Mouse (Mus musculus) cerebellum, adult 9-10 months (tissue): ENCODE results near the gene Oxnad1.
"Not testable (repeated sequence)": the region's sequence is repeated elsewhere in the genome, so short reads cannot be mapped to it uniquely, and the experiment has no call there.

Experiments used
- DNase-seq: peaks from one replicate; pipeline ENCODE4 v3.0.0; 2022

Oxnad1 gene

DNA sequence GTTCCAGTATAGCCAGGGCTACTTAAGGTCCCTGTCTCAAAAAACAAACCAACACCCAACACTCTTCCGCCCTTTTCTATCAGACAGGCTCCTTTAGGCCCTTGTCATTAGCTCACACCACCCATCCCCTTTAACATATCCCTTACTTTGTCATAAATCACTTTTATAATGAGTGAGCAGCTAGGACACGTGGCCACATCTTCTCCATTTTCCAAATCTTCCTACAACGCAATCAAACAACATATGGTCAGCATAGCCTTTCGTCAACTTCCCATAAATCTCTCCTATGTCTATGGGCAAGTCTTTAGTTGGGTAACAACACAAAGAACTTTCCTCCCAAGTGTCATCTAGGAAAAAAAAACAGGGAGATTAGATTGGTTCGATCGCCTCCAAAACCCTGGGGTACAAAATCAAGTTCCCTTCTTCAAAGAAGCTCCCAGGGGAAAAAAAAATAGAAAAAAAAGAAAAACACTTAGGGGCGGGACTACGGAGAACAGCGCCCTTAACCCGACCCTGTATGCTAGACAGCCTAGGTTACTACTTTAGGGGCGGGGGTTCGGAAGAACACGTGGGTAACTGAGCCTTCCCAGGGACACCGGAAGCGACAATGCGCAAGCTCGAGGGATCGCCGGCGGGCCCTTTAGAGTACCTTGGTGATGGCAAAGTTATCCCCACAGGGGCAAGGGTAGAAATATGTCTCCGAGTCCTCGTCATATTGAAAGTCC lies at the start of gene Oxnad1:
Gene Oxnad1, plus strand, starts transcription at position 614 of the 725 bp plus-strand sequence.
- DNase-seq: no peak

DNA sequence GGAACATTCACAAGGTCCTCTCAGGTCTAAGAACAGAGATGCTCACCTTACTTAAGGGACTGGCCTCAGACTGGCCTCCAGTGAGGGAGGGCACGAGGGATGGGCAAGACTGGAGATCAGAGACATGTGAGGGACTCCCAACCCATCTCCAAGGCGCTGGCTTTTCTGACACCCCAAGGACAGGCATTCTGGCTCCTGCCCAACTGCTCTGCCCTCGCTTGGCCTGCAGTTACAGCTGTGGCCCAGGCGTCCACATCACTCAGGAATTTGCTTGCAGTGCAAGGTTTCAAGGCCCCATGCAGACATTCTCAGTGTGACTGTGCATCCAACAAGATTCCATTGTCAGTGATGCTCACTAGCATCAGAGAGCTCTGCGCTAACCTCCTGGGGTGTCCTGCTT lies 48.7 kb upstream of the Oxnad1 start:
- no peak for DNase-seq

DNA sequence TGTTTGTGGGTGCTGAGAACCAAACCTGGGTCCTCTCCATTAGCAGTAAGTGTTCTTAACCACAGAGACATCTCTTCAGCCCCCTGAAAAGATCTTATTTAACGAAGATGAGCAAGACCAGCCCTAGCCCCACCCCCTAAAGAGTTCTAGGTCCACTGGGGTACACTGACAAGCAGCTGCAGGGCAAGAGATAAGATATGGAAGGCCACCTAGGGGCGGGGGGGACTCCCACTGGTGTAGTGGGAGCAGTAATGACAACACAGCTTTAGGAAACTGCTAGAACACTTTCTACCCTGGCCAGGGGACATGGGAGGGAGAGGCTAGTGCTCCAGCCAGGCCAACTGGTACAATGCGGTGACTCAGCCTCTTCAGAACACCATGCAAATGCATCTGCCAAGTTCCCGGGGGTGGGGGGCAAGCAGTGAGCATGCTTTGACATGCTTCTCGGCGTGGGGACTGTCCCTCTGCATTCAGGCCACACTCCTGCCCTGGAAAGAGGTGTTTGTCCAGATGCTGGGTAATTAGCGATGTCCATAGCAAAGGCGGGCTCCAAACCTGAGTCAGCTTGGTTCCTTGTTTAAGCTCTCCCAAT lies 47.4 kb upstream of the Oxnad1 start:
- DNase-seq: no peak

DNA sequence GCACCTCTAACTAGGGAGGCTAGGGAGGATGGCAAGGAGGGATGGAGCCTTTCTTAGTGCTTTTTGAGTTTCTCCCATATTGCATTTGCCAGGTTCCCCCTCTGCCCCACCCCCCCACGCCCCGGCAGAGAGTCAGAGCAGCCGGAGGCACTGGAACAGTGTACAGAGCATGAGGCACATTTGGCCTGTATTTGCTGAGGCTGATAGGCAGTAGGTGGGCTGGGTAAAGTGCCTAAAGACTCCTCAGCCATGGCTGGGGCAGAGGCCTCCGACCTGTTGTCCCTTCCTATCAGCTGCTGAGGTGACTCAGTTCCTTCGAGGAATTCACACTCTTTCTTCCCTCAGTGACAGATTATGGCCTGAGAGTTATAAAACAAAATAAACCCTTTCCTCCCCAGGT lies 43.1 kb upstream of the Oxnad1 start:
- DNase-seq: no peak

DNA sequence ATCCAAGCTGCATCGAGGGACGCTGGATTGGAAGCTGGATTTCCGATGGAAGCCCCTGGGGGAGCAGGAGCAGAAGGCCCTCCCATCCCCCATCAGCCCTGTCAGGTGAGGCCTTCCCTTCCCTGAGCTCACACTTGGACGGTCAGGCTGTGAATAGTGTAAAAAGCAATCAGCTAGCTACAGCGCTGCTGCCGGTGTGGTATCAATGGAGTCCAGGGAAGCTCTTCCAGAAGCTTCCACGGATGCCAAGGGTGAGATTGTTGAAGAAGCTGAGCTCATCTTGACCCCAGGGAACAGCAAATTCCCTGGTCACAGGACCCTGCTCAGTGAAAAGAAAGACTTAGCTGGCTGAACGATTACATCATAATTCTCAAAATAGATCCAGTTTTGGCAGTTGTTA lies 38.8 kb upstream of the Oxnad1 start:
- no peak for DNase-seq

DNA sequence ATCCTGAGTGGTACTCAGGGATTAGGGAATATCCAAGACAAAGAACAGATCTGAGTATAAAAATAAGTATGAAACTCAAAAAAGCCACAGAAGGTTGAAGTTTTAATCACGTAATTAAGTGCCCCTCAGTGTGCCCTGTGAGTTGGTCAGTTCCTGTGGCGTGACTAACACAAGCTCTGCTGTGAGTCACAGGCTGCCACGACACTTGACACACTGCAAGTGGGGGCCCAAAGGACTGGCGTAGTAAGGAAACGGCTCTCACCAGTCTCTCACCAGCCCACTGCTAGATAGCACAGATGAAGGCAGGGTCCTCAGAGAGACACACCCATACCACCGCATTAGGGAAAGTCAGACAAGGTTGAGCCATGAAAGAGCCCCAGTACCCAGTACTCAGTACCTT lies 35.0 kb upstream of the Oxnad1 start:
- DNase-seq: no peak

DNA sequence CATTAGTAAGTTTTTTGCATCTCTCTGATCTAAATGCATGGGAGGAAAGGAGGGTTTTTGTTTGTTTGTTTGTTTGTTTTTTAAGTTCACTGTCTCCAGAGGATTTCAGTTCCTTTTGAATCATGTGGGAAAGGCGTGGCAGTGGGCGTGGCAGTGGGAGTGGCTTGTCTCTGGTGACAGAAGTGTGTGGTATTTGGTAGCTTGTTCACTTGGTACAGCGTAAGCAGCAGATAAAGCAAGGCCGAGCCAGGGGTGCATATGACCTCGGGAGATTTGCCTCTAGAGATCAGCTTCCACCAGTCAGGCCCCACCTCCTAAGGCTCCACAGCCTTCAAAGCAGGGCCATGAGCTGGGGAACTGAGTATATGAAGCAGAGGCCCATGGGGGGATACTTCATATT lies 31.3 kb upstream of the Oxnad1 start:
- DNase-seq: no peak

DNA sequence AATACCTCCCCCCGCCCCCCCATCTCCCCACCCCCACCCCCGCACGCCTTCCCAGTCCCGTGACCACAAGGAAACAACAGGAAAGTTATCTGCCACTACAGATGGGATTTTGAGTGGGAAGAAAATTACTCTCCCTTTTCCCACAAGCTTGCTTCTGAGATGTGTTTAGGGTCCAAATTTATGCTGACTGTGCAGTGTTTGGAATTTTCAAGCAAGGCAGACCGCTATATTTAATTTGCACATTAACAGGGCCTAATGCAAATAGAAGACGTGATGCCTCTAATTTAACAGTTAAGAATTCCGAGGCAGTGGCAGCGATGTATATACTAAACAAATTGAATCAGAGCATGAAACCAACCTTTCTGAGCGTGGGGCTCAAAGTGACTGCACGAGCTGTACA lies 30.4 kb upstream of the Oxnad1 start:
- no peak for DNase-seq

DNA sequence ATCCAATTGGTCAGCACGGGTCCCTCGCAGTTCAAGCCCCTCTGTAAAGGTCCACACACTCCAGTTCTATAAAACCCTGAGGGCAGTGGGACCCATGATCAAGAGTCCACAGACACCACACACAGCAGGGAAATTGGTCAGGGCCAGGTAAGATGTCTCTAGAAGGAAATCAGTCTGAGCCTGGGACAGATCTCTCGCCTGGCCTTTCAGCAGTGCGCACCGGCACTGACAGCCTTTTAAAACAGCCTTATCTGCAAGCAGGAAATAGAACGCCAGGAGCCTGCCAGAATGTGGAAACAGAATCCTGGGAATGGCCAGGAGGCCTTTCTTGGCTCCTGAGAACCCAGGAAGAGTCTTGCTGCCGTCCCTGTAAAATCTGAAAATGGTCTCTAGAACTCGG lies 29.4 kb upstream of the Oxnad1 start:
- no peak for DNase-seq

DNA sequence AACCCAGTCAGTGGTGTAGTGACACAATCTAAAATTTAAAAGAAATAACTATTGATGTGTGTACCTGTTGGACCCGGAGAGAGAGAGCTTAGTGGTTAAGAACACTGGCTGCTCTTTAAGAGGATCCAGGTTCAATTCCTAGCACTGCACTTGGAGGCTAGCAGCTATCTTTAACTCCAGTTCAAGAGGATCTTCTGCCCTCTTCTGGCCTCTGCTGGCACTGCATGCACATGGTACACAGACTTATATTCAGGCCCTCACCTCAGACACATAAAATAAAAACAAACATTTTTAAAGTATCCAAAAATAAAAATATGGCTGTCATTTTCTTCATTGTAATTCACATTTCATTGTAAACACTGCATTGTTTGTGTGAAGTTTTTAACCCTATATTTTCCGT lies 28.5 kb upstream of the Oxnad1 start:
- no peak for DNase-seq

DNA sequence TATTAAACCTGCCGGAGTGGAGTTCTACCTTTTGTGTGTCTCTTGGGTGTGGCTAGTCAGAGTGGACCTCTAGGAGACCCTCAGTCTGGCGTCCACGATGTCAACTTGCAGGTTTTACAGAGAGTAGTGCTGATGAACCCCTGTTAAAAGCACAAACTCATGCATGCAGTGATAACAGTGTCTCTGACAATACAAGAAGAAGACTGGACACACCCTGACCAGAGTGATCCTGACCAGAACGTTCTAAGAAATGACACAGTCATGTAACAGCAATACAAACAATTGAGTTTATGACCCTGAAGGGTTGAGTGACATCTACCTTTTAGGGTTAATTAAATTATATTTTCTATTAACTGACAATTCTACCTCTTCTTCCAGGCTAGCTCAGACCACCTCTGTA lies 27.5 kb upstream of the Oxnad1 start:
- DNase-seq: no peak

DNA sequence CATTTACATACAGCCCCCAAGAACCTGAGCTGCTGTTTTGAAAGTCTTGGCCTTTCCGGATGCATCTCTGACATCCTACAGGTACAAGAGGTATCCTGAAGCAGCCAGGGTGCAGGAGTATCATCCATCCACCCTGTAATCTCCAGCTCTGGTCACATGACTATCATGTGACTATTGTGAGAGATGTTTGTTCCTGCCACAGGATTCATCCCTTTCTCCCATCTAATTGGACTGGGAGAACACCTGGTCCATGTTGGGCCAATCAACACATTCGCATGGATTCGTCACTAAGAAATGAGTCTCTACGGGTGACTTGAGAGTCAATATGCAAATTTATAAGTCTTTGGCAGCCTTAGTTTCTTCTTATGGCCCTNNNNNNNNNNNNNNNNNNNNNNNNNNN lies 23.8 kb upstream of the Oxnad1 start:
- DNase-seq: no peak

DNA sequence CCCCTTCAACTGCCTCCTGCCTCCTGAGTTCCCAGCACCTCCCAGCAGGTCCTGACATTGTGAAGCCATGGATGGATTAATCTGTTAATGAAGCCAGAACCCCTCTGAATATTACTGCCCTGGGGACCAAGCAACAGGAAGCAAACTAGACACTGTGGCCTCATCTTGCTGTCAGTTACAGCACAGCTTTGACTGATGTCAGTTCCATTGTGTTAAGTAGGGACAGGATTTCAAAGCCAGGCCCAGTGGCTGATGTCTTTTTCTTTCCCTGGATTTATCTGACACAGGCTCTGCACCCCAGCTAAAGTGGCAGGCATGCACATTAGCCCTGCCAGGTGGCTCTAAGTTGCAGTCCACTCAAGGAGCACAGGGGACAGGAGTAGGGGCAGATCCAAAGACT lies 12.4 kb upstream of the Oxnad1 start:
- no peak for DNase-seq

DNA sequence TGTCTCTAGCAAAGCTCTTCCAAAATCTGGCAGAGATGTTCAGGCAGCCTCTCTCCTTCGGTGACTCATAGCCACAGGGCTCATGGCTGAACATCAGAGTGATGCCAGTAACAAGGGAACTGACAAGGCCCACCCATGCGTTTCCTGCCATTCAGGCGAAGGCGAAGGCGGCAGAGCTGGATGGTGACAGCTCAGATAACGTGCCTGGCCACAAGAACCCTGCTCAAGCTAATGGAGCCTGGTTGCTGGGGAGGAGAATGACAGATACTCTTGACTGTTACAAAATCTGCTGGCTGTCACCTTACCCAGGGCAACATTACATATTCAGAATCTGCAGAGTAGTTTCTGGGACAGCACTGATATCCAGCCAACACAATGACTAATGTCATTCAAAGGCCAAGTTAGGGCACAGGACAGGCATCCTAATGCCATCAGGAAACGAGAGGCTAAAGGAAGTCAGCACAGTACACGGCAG lies 11.9 kb upstream of the Oxnad1 start:
- no peak for DNase-seq

DNA sequence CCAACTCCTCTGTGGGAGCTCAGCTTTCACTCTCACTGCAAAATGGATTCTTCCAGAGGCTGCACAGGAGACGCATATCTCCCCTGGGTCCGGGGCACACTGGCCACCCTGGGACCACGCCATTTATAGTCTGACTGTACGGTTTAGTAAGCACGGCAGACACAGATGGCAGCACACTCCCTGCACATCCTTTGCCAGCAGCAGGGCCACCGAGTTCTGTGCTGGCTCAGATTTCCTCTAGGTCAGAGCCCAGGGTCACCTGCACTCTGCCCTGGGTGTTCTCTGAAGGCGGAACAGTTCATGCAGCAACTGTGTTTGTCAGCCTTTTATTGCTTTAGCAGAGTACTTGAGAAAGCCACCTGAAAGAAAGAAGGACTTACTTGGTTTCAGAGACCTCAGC lies 11.3 kb upstream of the Oxnad1 start:
- no peak for DNase-seq

DNA sequence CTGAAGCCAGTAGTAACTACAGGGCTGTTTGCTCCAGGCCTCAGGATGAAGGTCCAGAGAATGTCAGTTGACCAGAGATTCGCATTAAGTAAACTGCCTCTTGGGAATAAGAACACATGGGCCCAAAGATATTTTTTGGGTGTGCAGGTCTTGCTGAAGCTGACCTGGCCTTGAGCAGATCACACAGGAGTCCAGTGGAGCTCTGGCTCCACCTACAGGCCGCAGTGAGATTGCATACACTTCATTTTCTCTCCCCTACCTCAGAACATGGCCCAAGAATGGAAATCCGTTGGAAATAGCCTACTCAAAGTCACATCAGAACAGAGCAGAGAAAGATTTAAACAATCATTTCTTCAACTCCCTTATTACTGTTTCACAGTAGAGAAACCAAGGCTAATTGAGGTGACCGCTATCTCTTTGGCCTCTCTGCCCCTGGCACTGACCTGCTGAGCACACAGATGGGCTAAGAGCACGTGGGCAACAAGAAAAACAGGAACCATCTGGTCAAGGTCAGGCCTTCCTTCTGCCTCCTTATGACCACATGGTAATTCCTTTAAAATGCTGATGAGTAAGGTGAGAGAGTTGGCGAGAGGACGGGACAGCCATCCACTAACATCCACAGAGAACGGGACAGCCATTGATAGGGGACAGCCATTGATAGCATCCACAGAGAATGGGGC lies 8.1 kb upstream of the Oxnad1 start:
- DNase-seq: peak; percentile 90

DNA sequence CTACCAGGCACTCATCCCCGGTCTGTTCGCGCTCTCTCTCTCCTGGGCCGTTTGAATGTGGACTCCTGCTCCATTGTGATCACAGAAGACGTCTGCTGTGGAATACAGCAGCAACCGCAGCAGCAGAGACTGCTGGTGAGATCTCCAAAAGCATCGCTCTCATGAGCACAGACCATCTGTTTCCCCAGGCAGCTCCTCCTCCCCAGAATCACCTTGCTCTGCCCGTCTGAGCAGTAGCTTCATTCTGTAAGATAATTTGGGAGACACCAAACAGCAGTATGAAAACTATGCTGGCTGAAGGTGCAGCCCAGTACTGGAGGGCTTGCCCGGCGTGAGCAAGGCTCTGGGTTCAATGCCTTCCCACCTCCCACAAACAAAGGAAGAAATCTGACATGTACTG lies 4.1 kb upstream of the Oxnad1 start:
- DNase-seq: no peak

DNA sequence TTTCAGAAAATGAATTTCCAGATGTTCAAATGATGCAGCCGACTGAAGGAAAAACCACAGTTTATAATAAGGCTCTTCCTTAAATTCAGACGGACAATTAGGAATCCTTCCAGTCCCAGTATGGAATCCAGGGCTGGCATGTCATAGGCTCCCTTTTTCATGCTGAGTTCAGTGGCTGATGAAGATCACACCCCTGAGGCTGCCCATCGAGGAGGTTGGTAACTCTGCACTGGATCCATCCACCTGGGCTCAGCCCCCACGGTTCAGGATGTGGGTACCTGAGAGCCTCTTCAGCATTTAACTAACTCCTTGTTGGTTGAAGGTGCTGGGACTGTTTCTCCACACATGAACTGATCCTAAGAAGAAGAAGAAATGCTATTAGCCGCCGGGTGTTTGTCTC lies 2.3 kb upstream of the Oxnad1 start:
- DNase-seq: no peak

DNA sequence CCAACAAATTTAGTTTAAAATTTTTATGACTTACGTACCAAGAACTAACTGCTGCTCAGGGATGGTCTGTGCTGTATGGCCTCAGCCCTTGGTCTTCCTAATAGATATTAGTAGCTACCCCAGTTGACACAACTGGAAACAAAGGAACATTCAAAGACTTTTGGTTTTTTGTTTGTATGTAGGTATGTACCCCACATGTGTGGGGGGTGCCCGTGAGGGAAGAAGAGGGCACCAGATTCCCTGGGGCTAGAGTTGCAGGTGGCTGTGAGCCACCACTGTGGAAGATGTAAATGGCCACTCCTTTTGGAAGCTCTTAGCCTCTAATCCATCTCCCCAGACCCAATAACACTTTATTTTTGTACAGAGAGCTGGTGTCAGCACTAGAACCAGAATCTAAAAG lies 1.7 kb upstream of the Oxnad1 start:
- DNase-seq: no peak

DNA sequence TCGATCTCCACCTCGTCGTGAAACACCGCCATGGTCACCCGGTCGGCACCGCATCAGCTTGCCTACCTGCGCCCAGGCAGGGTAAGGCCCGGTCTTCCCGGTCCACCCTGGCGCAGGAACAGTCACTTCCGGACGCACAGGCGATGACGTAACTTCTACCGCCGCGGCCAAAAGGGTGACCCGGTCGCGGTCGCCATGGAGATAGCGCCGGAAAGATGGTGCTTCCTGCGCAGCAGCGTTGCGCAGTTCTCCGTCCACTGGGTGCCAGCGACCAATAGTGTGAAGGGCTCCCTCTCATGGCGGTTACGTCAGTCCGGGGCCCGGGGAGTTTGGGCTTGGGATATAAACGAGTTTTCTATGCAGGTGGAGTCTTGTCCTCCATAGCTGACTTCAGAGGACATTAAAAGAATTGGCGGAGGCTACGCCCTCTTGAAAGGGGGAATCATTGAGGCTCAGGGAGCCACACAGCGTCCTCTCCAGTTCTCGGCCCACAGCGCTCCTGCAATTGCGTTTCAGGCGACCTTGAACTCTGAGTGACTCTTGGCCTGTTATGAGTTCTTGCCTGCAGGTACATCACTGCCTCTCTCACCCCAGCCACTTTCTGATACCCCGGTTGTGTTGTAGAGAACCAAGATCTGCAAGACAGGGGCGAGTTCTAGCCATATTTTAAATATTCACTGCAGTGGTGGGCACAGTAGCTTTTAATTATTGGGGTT lies 470 bp downstream of the Oxnad1 start, which contains the start of gene Dph3:
Gene Dph3, minus strand, starts transcription at position 244 of the 716 bp plus-strand sequence.
- peak; percentile 99 for DNase-seq

DNA sequence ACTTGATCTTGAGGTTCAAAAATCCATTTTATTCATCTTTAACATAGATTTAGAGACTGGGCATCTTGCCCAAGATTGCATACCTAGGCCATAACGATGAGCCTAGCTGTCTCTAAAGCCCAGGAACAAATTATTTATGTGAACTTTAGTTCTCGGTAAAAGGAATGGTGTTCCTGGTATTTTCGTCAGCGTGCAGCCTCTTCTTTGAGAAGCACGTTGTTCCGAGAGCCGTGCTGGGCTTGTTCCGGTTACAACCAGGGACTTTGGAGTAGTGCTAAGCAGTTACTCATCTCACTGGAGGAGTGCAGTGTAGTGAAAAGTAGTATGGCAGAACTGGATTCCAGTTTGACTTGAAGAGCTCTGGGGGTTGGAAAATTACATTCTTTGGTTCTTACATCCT lies 1.1 kb downstream of the Oxnad1 start:
- no peak for DNase-seq

DNA sequence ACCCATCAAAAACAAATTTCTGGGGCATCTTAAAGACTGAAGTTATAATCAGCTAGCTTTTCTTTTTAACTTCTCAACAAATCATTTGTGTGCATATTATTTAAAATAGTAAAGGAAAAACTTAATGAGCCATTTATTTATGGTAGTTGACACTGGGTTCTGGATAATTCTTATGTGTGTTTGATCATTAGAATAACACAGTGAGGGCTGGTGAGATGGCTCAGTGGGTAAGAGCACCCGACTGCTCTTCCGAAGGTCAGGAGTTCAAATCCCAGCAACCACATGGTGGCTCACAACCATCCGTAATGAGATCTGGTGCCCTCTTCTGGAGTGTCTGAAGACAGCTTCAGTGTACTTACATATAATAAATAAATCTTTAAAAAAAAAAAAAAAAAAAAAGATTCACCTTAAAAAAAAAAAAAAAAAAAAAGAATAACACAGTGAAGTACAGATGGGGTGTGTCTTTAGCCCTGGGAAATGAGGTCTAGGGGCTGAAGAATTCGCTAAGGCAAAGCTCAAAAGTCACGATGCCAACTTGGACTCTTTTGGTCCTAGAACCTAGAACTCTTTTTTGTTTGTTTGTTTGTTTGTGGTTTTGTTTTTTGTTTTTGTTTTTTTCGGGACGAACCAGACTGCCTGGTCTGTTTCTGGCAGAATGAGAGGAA lies 2.5 kb downstream of the Oxnad1 start:
- DNase-seq: not testable (repeated sequence)

DNA sequence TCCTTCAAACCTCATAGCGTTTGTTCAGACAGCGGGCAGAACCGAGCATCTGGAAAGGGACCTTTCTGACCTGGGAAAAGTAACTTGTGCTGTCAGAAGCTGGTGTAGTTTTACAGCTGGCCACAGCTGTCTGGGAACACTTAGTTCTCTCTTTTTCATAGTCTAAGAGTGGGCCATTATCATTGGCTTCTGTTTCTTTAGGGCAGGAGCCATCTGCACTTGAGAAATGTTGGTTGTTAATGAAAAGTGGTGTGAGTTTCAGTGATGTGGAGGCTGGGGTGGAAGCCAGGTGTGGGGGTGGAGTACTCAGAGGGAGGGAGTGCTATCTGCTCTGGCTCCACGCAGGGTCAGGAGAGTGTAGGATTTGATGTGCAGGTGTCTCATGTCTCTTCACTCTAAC lies 6.0 kb downstream of the Oxnad1 start:
- no peak for DNase-seq
